ENCODE assay signal across 9 mouse cellular contexts in the genomic region with DNA sequence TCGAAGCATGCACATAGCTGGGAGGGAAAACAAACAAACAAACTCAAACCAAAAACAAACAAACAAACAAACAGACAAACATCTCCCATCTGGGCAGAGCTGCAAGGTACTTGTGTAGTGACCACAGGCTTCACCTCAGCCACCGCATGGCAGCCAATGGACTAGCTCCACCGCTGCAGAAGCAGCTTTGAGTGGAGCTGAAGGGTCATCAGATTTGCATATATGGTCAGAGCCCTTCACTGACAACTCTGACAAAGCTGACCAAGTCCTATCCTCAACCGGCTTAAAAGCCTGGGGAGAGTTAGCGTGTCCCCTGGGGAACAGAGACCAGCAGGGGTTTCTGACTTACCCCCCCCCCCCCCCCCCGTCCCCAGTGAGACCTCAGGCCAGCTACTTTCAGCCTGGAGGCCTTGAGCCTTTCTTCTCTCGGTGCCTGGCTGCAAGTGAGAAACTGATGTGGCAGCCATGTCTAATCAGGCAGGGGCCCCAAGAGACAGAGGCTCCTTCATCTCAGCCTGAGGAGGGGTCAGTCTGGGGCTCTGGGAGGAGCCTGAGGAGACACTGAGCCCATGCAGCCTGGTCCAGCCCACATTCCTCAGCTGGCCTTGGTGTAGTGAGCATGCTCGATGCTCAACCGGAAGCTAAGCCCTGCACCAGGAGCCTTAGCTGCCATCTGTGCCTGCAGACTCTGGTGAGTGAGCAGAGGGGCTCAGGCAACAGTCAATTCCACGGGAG. TPM values are rescaled to one million over a fixed set of nuclear protein-coding genes. Genes with fewer than 3 reads are reported as not detected.
A peak's percentile ranks its signal among the peaks of the same experiment; 100 is the strongest.
DNase-seq lines count a peak whose midpoint lies in the region; ATAC-seq and TF ChIP-seq lines count a peak whose summit lies in the region.
"Had no signal": no experiment of that assay in that cellular context is flagged by ENCODE, and none has a peak within 500 bp of the region (broad histone marks: within the 10 kb centered on the region; RNA-seq: fewer than 3 reads in every experiment).

No protein-coding gene starts in this region.

- 48% methylated on average over 10 of the region's 10 CpGs for WGBS in heart, adult 2 months
- WGBS in hindbrain, embryonic 11.5 days: 14% methylated on average over 9 of the region's 10 CpGs
- WGBS in midbrain, embryonic 11.5 days: 22% methylated on average over 9 of the region's 10 CpGs

- no peaks in the 10 kb centered on the region for H3K79me2 ChIP-seq in heart, adult 2 months (replicated peaks; ENCODE audit: control insufficient read depth, insufficient read depth, low read length)

- intact Hi-C loops in heart, adult 2 months (cut with DNase I): no loop called here

- H3K36me3 ChIP-seq in heart, adult 2 months (ENCODE audit: control insufficient read depth, insufficient read depth, low read length): no peaks in the 10 kb centered on the region
- no peaks in the 10 kb centered on the region for H3K36me3 ChIP-seq in hindbrain, embryonic 11.5 days (ENCODE audit: control insufficient read depth, insufficient read depth, low read length)
- H3K36me3 ChIP-seq in midbrain, embryonic 11.5 days (ENCODE audit: control insufficient read depth, insufficient read depth, low read length): no peaks in the 10 kb centered on the region

- no peaks in the 10 kb centered on the region for H3K9me3 ChIP-seq in hindbrain, embryonic 11.5 days (ENCODE audit: control insufficient read depth, low read length)
- H3K9me3 ChIP-seq in midbrain, embryonic 11.5 days (ENCODE audit: control insufficient read depth, low read length): no peaks in the 10 kb centered on the region

- no peak for TF ChIP-seq EP300 in heart, adult 2 months (IDR thresholded peaks at IDR 0.05; ENCODE audit: insufficient read depth, low read depth, low read length)

- H3K27me3 ChIP-seq in heart, adult 2 months (ENCODE audit: control insufficient read depth, insufficient read depth, low read length): no peaks in the 10 kb centered on the region
- H3K27me3 ChIP-seq in hindbrain, embryonic 11.5 days (ENCODE audit: control insufficient read depth, insufficient read depth, low read length): no peaks in the 10 kb centered on the region; the same call in 1 of the 2 replicates
- H3K27me3 ChIP-seq in midbrain, embryonic 11.5 days (ENCODE audit: control insufficient read depth, insufficient read depth, low read length): peaks cover 22% of the 10 kb centered on the region

- no peak overlapping the region for H3K4me3 ChIP-seq in heart, adult 2 months
- no peak overlapping the region for H3K4me3 ChIP-seq in hindbrain, embryonic 11.5 days (ENCODE audit: low read depth, low read length)
- no peak overlapping the region for H3K4me3 ChIP-seq in midbrain, embryonic 11.5 days (ENCODE audit: low read depth, low read length)

- DNase-seq in heart, adult 11 months: peak; percentile 86
- DNase-seq in heart, adult 2 months: no peak
- DNase-seq in MN1 (ENCODE audit: low spot score): peak; percentile 23
- DNase-seq in hindbrain, embryonic 11.5 days (ENCODE audit: low spot score): peak; percentile 77
- peak; percentile 93 for DNase-seq in midbrain, embryonic 11.5 days (ENCODE audit: low spot score, missing footprints)
- no peak for DNase-seq in ovary, postnatal 14 days (ENCODE audit: low spot score)
- DNase-seq in right cerebral cortex, postnatal 14 days: no peak
- DNase-seq: adrenal gland, postnatal 10 days had no signal

- TF ChIP-seq CTCF in heart, adult 2 months (IDR thresholded peaks at IDR 0.05): no peak

- H3K27ac ChIP-seq in heart, adult 2 months: no peak overlapping the region
- H3K27ac ChIP-seq in hindbrain, embryonic 11.5 days (ENCODE audit: low read depth, low read length): peak overlapping the region; percentile 58
- peak overlapping the region; percentile 51; the same call in 1 of the 2 replicates for H3K27ac ChIP-seq in midbrain, embryonic 11.5 days (ENCODE audit: low read depth, low read length)

- no peaks in the 10 kb centered on the region for H3K4me1 ChIP-seq in heart, adult 2 months (ENCODE audit: control insufficient read depth, insufficient read depth, low read length)
- H3K4me1 ChIP-seq in hindbrain, embryonic 11.5 days (replicated peaks; ENCODE audit: control insufficient read depth, insufficient read depth, low read length): peaks cover 4% of the 10 kb centered on the region
- H3K4me1 ChIP-seq in midbrain, embryonic 11.5 days (ENCODE audit: control insufficient read depth, insufficient read depth, low read length): peaks cover 51% of the 10 kb centered on the region

- no peak overlapping the region for H3K4me2 ChIP-seq in hindbrain, embryonic 11.5 days (replicated peaks; ENCODE audit: low read depth, low read length)
- H3K4me2 ChIP-seq in midbrain, embryonic 11.5 days: peak overlapping the region; percentile 25; the same call in 1 of the 2 replicates

- TF ChIP-seq POLR2A in heart, adult 2 months (IDR thresholded peaks at IDR 0.05; ENCODE audit: insufficient read depth, low read depth, low read length): no peak

- H3K9ac ChIP-seq in heart, adult 2 months (ENCODE audit: low read depth, low read length): no peak overlapping the region
- no peak overlapping the region for H3K9ac ChIP-seq in hindbrain, embryonic 11.5 days (ENCODE audit: low read depth, low read length)
- no peak overlapping the region for H3K9ac ChIP-seq in midbrain, embryonic 11.5 days (ENCODE audit: low read length)

- ATAC-seq in hindbrain, embryonic 11.5 days (ENCODE audit: low FRiP score): peak; percentile 87
- peak; percentile 90 for ATAC-seq in midbrain, embryonic 11.5 days (ENCODE audit: low FRiP score)
- no peak for ATAC-seq in megakaryocyte progenitor cell, adult 5-6 weeks (replicated peaks; ENCODE audit: poor library complexity)

RNA-seq across cellular contexts. Expression of a gene that starts 12.4 kb away (rescaled TPM):
- total RNA-seq in heart, adult 2 months (2021): 10 to 100 TPM; 22.7 to 24.8 TPM
- 19.9 and 27.2 TPM in 2 replicates for polyA plus RNA-seq in heart, adult 2 months (2012; rRNA removed)
- 194 and 218 TPM in 2 replicates for polyA plus RNA-seq in hindbrain, embryonic 11.5 days (2014; fragmentation: Nextera tagmentation; extraction: Ambion mirVana)
- polyA plus RNA-seq in midbrain, embryonic 11.5 days (2014; fragmentation: Nextera tagmentation; extraction: Ambion mirVana): 213 and 222 TPM in 2 replicates
- 14.6 and 14.8 TPM in 2 replicates for total RNA-seq in megakaryocyte progenitor cell, adult 5-6 weeks (2015)
- 35.2 and 40.4 TPM in 2 replicates for total RNA-seq in megakaryocyte progenitor cell, adult 5-6 weeks (2017)

Comparison
In these comparisons a context has a peak if more than half of its experiments do, and no peak if none do; other contexts are left out.
1. DNase-seq: peak in heart, adult 11 months (single experiment), MN1 (single experiment), hindbrain, embryonic 11.5 days (single experiment) and midbrain, embryonic 11.5 days (single experiment); none in heart, adult 2 months (0 of 2), ovary, postnatal 14 days (single experiment) and right cerebral cortex, postnatal 14 days (single experiment).